Comparison of ENCODE assay signal across 8 mouse cellular contexts in the genomic region with DNA sequence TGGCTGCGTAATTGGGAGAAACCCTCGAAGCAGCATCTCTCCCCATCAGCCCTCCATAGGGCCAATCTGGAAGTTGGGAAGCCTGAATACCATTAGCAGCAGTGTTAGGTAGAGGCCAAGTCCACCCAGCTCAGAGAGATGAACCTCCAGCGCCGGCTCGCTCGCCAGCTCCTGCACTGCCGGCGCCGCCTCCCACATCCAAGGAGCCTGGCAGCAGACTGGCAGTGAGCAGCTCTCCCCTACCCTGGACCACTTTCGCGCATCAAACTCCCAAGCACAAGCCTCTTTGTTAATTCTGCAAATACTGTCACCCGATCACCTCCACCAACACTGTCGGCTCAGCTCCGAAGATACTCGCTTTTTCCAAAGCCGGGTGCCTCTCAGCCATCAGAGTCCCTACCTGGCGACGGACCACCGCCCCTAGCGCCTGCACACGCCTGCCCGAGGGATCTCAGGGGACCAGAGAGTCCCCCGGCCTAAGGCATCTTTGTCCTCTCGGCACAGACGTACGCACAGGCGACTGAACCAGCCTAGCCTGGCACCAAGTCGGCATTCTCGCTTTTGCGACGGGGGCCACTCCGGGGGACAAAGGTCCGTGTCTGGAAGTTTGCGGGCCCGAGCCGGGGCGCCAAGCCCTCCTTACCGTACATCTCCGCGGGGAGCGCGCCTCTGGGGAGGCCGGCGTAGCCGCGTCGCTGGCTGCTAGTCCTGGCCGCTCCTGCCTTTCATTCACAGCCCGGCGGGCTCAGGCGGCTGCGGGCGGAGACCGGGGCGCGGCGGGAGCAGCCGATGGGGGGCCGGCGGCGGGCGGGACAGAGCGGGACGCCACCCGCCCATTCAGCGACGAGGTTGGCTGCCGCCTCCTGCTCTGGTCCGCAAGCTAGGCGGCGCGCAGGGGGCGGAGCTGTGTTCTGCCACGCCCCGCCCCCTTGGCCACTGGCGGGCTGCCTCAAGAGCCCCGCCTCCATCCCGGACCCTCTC. TPM values are rescaled to one million over a fixed set of nuclear protein-coding genes. Genes with fewer than 3 reads are reported as not detected.
DNase-seq lines count a peak whose midpoint lies in the region; ATAC-seq and TF ChIP-seq lines count a peak whose summit lies in the region.

Efr3b (minus strand) TSS at position 855 of the 981 bp plus-strand sequence.

- peak within 1 kb of the TSS; percentile 82 for H3K9ac ChIP-seq in heart, embryonic 11.5 days (ENCODE audit: low read depth, low read length)
- H3K9ac ChIP-seq in kidney, embryonic 14.5 days (ENCODE audit: low read depth, low read length) = peak within 1 kb of the TSS; percentile 70
- peak within 1 kb of the TSS; percentile 83 for H3K9ac ChIP-seq in limb, embryonic 13.5 days
- H3K9ac ChIP-seq in midbrain, embryonic 14.5 days (replicated peaks; ENCODE audit: low read length) = peak within 1 kb of the TSS; percentile 93

- peak within 1 kb of the TSS; percentile 57 for H3K4me3 ChIP-seq in embryonic fibroblast, embryonic 13.5 days (ENCODE audit: insufficient read depth, low read length)
- H3K4me3 ChIP-seq in heart, embryonic 11.5 days (ENCODE audit: low read depth, low read length) = peak within 1 kb of the TSS; percentile 59
- peak within 1 kb of the TSS; percentile 75 for H3K4me3 ChIP-seq in kidney, embryonic 14.5 days (ENCODE audit: low read length)
- H3K4me3 ChIP-seq in limb, embryonic 13.5 days = peak within 1 kb of the TSS; percentile 78
- peak within 1 kb of the TSS; percentile 97 for H3K4me3 ChIP-seq in midbrain, embryonic 14.5 days (replicated peaks; ENCODE audit: low read depth, low read length)
- H3K4me3 ChIP-seq in spleen, adult 2 months (ENCODE audit: extremely low read depth, insufficient read depth, insufficient read length) = peak within 1 kb of the TSS; percentile 61

- TF ChIP-seq CTCF in embryonic fibroblast, embryonic 13.5 days (IDR thresholded peaks at IDR 0.05; ENCODE audit: borderline replicate concordance, insufficient read depth, low read length) = no peak
- no peak for TF ChIP-seq CTCF in spleen, adult 2 months (IDR thresholded peaks at IDR 0.05; ENCODE audit: extremely low read depth, insufficient read depth, insufficient read length, insufficient replicate concordance)

- 1% methylated on average over 53 of the region's 78 CpGs for WGBS in heart, embryonic 11.5 days (ENCODE audit: insufficient replicate concordance)
- WGBS in kidney, embryonic 14.5 days = under 1% methylated on average over 76 of the region's 78 CpGs
- WGBS in limb, embryonic 13.5 days = under 1% methylated on average over 70 of the region's 78 CpGs
- WGBS in midbrain, embryonic 14.5 days = under 1% methylated on average over 78 of the region's 78 CpGs
- WGBS in spleen, adult 2 months = 3% methylated on average over 76 of the region's 78 CpGs

- DNase-seq in A20 (ENCODE audit: low read depth, low spot score) = peak; percentile 89
- DNase-seq in brain, adult 2 months (ENCODE audit: low read depth, low spot score) = peak; percentile 96
- DNase-seq in midbrain, embryonic 14.5 days = peak; percentile 96
- DNase-seq in spleen, adult 2 months (ENCODE audit: low read depth in 1 of 2, low spot score in 2 of 2) = peak in 1 of 2 experiments; percentile 57

- no peaks in the 10 kb centered on the region for H3K4me1 ChIP-seq in embryonic fibroblast, embryonic 13.5 days (ENCODE audit: control insufficient read depth, insufficient read depth, low read length)
- H3K4me1 ChIP-seq in heart, embryonic 11.5 days (ENCODE audit: control insufficient read depth, insufficient read depth, low read length) = peaks cover 27% of the 10 kb centered on the region
- peaks cover 7% of the 10 kb centered on the region for H3K4me1 ChIP-seq in kidney, embryonic 14.5 days (ENCODE audit: control insufficient read depth, insufficient read depth, low read length)
- peaks cover 18% of the 10 kb centered on the region for H3K4me1 ChIP-seq in limb, embryonic 13.5 days
- peaks cover 22% of the 10 kb centered on the region for H3K4me1 ChIP-seq in midbrain, embryonic 14.5 days (ENCODE audit: control insufficient read depth, insufficient read depth, low read length)
- H3K4me1 ChIP-seq in spleen, adult 2 months (ENCODE audit: control insufficient read depth, insufficient read depth, insufficient read length) = no peaks in the 10 kb centered on the region

- ATAC-seq in heart, embryonic 11.5 days (replicated peaks; ENCODE audit: insufficient number of reproducible peaks, low FRiP score, low TSS enrichment) = peak; percentile 89
- peak; percentile 96 for ATAC-seq in kidney, embryonic 14.5 days (ENCODE audit: low FRiP score, low TSS enrichment)
- ATAC-seq in limb, embryonic 13.5 days (ENCODE audit: low FRiP score, low read depth) = peak; percentile 92
- ATAC-seq in midbrain, embryonic 14.5 days (ENCODE audit: low FRiP score, low TSS enrichment) = peak; percentile 93

- TF ChIP-seq POLR2A in embryonic fibroblast, embryonic 13.5 days (IDR thresholded peaks at IDR 0.05; ENCODE audit: low read depth, low read length) = no peak
- no peak for TF ChIP-seq POLR2A in spleen, adult 2 months (IDR thresholded peaks at IDR 0.05; ENCODE audit: low read depth, low read length)

- no peaks in the 10 kb centered on the region for H3K36me3 ChIP-seq in heart, embryonic 11.5 days (ENCODE audit: control insufficient read depth, insufficient read depth, low read length)
- no peaks in the 10 kb centered on the region for H3K36me3 ChIP-seq in kidney, embryonic 14.5 days (ENCODE audit: control insufficient read depth, insufficient read depth, low read length)
- no peaks in the 10 kb centered on the region for H3K36me3 ChIP-seq in limb, embryonic 13.5 days
- H3K36me3 ChIP-seq in midbrain, embryonic 14.5 days (ENCODE audit: control insufficient read depth, insufficient read depth, low read length) = no peaks in the 10 kb centered on the region
- H3K36me3 ChIP-seq in spleen, adult 2 months (ENCODE audit: control insufficient read depth, insufficient read depth, low read length) = no peaks in the 10 kb centered on the region

- H3K4me2 ChIP-seq in heart, embryonic 11.5 days = peak within 1 kb of the TSS; percentile 74
- peak within 1 kb of the TSS; percentile 74 for H3K4me2 ChIP-seq in kidney, embryonic 14.5 days (replicated peaks; ENCODE audit: low read depth, low read length)
- H3K4me2 ChIP-seq in limb, embryonic 13.5 days (replicated peaks) = peak within 1 kb of the TSS; percentile 93
- peak within 1 kb of the TSS; percentile 62 for H3K4me2 ChIP-seq in midbrain, embryonic 14.5 days (ENCODE audit: low read length)

- H3K27me3 ChIP-seq in heart, embryonic 11.5 days (ENCODE audit: control insufficient read depth, insufficient read depth, low read length) = 0 out of 2 replicates have a peak, but pooled peaks cover 3% of the 10 kb centered on the region
- peaks cover 7% of the 10 kb centered on the region; the same call in 1 of the 2 replicates for H3K27me3 ChIP-seq in kidney, embryonic 14.5 days (ENCODE audit: control insufficient read depth, insufficient read depth, low read length)
- H3K27me3 ChIP-seq in limb, embryonic 13.5 days = peaks cover 5% of the 10 kb centered on the region; the same call in 1 of the 2 replicates
- H3K27me3 ChIP-seq in midbrain, embryonic 14.5 days (ENCODE audit: control insufficient read depth, insufficient read depth, low read length) = no peaks in the 10 kb centered on the region
- peaks cover 13% of the 10 kb centered on the region for H3K27me3 ChIP-seq in spleen, adult 2 months (ENCODE audit: control insufficient read depth, insufficient read depth, low read length)

- H3K9me3 ChIP-seq in heart, embryonic 11.5 days (replicated peaks; ENCODE audit: control insufficient read depth, low read length) = no peaks in the 10 kb centered on the region
- no peaks in the 10 kb centered on the region for H3K9me3 ChIP-seq in kidney, embryonic 14.5 days (ENCODE audit: control insufficient read depth, low read length)
- H3K9me3 ChIP-seq in limb, embryonic 13.5 days = no peaks in the 10 kb centered on the region
- no peaks in the 10 kb centered on the region for H3K9me3 ChIP-seq in midbrain, embryonic 14.5 days (ENCODE audit: control insufficient read depth, low read length)

- H3K27ac ChIP-seq in embryonic fibroblast, embryonic 13.5 days (ENCODE audit: insufficient read depth, low read length) = no peak within 1 kb of the TSS
- peak within 1 kb of the TSS; percentile 10; the same call in 1 of the 2 replicates for H3K27ac ChIP-seq in heart, embryonic 11.5 days (ENCODE audit: low read depth, low read length)
- H3K27ac ChIP-seq in kidney, embryonic 14.5 days (ENCODE audit: low read depth, low read length) = no peak within 1 kb of the TSS
- no peak within 1 kb of the TSS for H3K27ac ChIP-seq in limb, embryonic 13.5 days
- peak within 1 kb of the TSS; percentile 86 for H3K27ac ChIP-seq in midbrain, embryonic 14.5 days (replicated peaks; ENCODE audit: low read depth, low read length)
- no peak within 1 kb of the TSS for H3K27ac ChIP-seq in spleen, adult 2 months (ENCODE audit: insufficient read depth, low read length)

RNA-seq across cellular contexts. Expression of gene Efr3b, which starts in this region (rescaled TPM):
- 2.0 and 2.1 TPM in 2 replicates for polyA plus RNA-seq in embryonic fibroblast, embryonic 13.5 days (2011; ENCODE audit: insufficient read length, low read depth, missing spikeins)
- 6.4 and 10.5 TPM in 2 replicates for polyA plus RNA-seq in heart, embryonic 11.5 days (2014; fragmentation: Nextera tagmentation; extraction: Ambion mirVana)
- 2.3 and 3.1 TPM in 2 replicates for polyA plus RNA-seq in kidney, embryonic 14.5 days (2014; fragmentation: Nextera tagmentation; extraction: Ambion mirVana)
- 6.0 and 6.2 TPM in 2 replicates for polyA plus RNA-seq in limb, embryonic 13.5 days (2015; fragmentation: Nextera tagmentation; extraction: Ambion mirVana)
- polyA plus RNA-seq in midbrain, embryonic 14.5 days (2014; fragmentation: Nextera tagmentation; extraction: Ambion mirVana) = 33.6 and 41.4 TPM in 2 replicates
- 0.97 and 2.0 TPM in 2 replicates for polyA plus RNA-seq in spleen, adult 2 months (2012; rRNA removed)

Comparison
In these comparisons a context has a peak if more than half of its experiments do, and no peak if none do; other contexts are left out.
1. H3K27ac ChIP-seq: peak in heart, embryonic 11.5 days (single experiment) and midbrain, embryonic 14.5 days (single experiment); none in embryonic fibroblast, embryonic 13.5 days (single experiment), kidney, embryonic 14.5 days (single experiment), limb, embryonic 13.5 days (single experiment) and spleen, adult 2 months (single experiment).
2. Peak in every context shown above with its lines, with median percentiles within 50 percentile points of each other: H3K4me3 ChIP-seq, ATAC-seq, H3K4me2 ChIP-seq and H3K9ac ChIP-seq.